Mouse (Mus musculus): ENCODE results near the gene Nfatc2. TPM values are rescaled to one million over a fixed set of nuclear protein-coding genes. Genes with fewer than 3 reads are reported as not detected.

Nfatc2 gene
- 0.74 TPM for polyA plus RNA-seq (2014; fragmentation: Illumina TruSeq; extraction: RNeasy Lipid Tissue Mini Kit (QIAGEN cat#74804); ENCODE audit: low replicate concordance)

DNA sequence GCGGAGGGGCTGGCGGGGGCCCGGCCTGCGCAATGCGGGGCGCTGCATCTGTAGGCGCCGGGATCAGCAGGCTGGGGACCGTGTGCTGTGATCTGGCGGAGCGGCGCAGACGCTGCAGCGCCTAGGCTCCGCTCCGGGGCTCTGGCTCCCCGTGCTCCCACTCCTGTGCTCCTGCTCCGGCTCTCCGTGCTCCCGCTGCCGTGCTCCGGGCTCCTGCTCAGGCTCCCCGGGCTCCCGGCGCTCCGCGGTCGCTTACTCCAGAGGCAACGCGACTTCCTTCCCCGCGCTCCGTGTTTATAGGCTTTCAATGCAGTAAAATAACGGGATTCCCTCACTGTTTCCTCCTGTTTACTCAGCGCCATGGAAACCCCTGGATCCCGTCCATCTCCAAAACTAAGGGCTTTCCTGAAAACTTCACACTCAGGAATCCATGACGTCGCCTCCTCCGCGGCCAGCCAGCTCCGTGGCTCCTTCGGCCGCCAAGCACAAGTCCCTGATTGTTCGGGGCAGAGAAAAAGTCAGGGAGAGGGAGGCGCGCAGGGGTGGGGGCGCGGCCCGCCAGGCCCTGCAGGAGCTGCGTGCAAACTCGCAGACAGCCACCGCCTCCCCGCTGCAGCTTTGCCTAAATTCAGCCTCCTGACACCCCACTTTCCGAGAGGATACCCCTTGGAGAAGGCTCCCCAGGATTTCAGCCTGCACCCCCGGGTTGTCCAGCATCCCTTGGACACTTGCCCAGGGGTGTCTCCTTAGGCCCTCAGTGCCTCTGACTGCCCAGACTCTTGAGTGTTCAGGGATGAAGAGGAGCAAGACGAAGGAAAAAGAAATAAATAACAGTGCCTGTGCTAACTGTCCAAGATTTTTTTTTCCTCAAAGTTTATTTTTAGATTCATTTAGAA, at the start of gene Nfatc2:
Gene Nfatc2 (minus strand): TSS at position 167 of the 896 bp plus-strand sequence.

Other genes starting within 250 kb of the Nfatc2 start
- 7.4 TPM for gene Atp9a, start 140.8 kb upstream of the Nfatc2 start, polyA plus RNA-seq (2014; fragmentation: Illumina TruSeq; extraction: RNeasy Lipid Tissue Mini Kit (QIAGEN cat#74804); ENCODE audit: low replicate concordance)
- gene Sall4, start 166.3 kb upstream of the Nfatc2 start, polyA plus RNA-seq (2014; fragmentation: Illumina TruSeq; extraction: RNeasy Lipid Tissue Mini Kit (QIAGEN cat#74804); ENCODE audit: low replicate concordance): not detected